Mouse (Mus musculus) kidney, postnatal 0 days (tissue): Measurements from ENCODE around the gene Map3k13. TPM values are rescaled to one million over a fixed set of nuclear protein-coding genes. Genes with fewer than 3 reads are reported as not detected.
A peak's percentile ranks its signal among the peaks of the same experiment; 100 is the strongest.
"Not testable (repeated sequence)": the region's sequence is repeated elsewhere in the genome, so short reads cannot be mapped to it uniquely, and the experiment has no call there.

ENCODE experiments used
- ATAC-seq: fragments of 200-750 bp; cut with Nextera tagmentation; replicated peaks from 2 replicates; pipeline ENCODE4 v1.8.0; 2017; ENCODE audit warnings: low read depth, moderate number of reproducible peaks, moderate TSS enrichment, moderate library complexity; ENCODE audit not compliant: low FRiP score
- DNase-seq: peaks from one replicate; pipeline ENCODE4 v3.0.0-alpha.2; 2016; ENCODE audit warnings: low spot score
- H3K27ac ChIP-seq: fragments of 300-500 bp; sonication (generic); 2 replicates; pipeline ENCODE4 v1.5.1; 2014; ENCODE audit warnings: mild to moderate bottlenecking
- H3K27me3 ChIP-seq: fragments of 300-500 bp; sonication (generic); 2 replicates; pipeline ENCODE4 v1.6.1; 2014; ENCODE audit warnings: low read length, mixed read lengths; ENCODE audit not compliant: insufficient read depth
- H3K36me3 ChIP-seq: fragments of 300-500 bp; sonication (generic); 2 replicates; pipeline ENCODE4 v1.6.1; 2014; ENCODE audit warnings: low read length, mixed read lengths; ENCODE audit not compliant: insufficient read depth
- H3K4me1 ChIP-seq: fragments of 300-500 bp; sonication (generic); replicated peaks from 2 replicates; pipeline ENCODE4 v1.6.1; 2014; ENCODE audit warnings: antibody characterized with exemption, low read length, mixed read lengths; ENCODE audit not compliant: insufficient read depth
- H3K4me2 ChIP-seq: fragments of 300-500 bp; sonication (generic); 2 replicates; pipeline ENCODE4 v1.6.1; 2014; ENCODE audit warnings: mild to moderate bottlenecking, low read length, moderate library complexity, mixed read lengths
- H3K4me3 ChIP-seq: fragments of 300-500 bp; sonication (generic); replicated peaks from 2 replicates; pipeline ENCODE4 v1.5.1; 2014; ENCODE audit warnings: low read depth, low read length
- H3K9ac ChIP-seq: fragments of 300-500 bp; sonication (generic); 2 replicates; pipeline ENCODE4 v1.6.1; 2014; ENCODE audit warnings: low read depth, low read length
- H3K9me3 ChIP-seq: fragments of 300-500 bp; sonication (generic); replicated peaks from 2 replicates; pipeline ENCODE4 v1.6.1; 2016; ENCODE audit warnings: low read length, inconsistent platforms, mixed read lengths
- CTCF ChIP-seq: IDR thresholded peaks from 2 replicates; pipeline ENCODE4 v1.5.1; 2016; ENCODE audit warnings: antibody characterized with exemption, low read depth, mild to moderate bottlenecking, moderate library complexity
- WGBS: fragments of 180-500 bp; shearing (Covaris S2); extraction: QIAGEN DNeasy Blood & Tissue Kit; methylation state at CpG from one replicate; pipeline ENCODE4 v1.1.7; 2014; 5-methylcytosine and 5-hydroxymethylcytosine counted together
- polyA plus RNA-seq: library from polyadenylated mRNA; unstranded; fragments of >200 nt; fragmentation: Nextera tagmentation; extraction: Ambion mirVana; gene quantifications from 2 replicates; pipeline ENCODE4 v1.2.1, GENCODE M21; 2015

Map3k13 gene
- polyA plus RNA-seq, 1 experiment from 2014 or later: 0.53 TPM

GRCm38 (mm10) chr16:21787516-21788353, 6.4 kb upstream of the Map3k13 start, which contains the start of gene Ehhadh:
Ehhadh (minus strand) TSS chr16:21787807.
- ATAC-seq: peak; percentile 98
- H3K27ac ChIP-seq: peak within 1 kb of the TSS; percentile 33; the same call in 1 of the 2 replicates
- H3K36me3 ChIP-seq: no peaks in the 10 kb centered on the region
- H3K4me1 ChIP-seq: no peaks in the 10 kb centered on the region
- H3K27me3 ChIP-seq: no peaks in the 10 kb centered on the region
- H3K9me3 ChIP-seq: no peaks in the 10 kb centered on the region
- WGBS: 6% methylated on average over 28 of the region's 28 CpGs
- peak; percentile 65 for DNase-seq
- no peak for TF ChIP-seq CTCF
- H3K4me2 ChIP-seq: peak within 1 kb of the TSS; percentile 65
- H3K4me3 ChIP-seq: peak within 1 kb of the TSS; percentile 40
- peak within 1 kb of the TSS; percentile 29 for H3K9ac ChIP-seq

DNA sequence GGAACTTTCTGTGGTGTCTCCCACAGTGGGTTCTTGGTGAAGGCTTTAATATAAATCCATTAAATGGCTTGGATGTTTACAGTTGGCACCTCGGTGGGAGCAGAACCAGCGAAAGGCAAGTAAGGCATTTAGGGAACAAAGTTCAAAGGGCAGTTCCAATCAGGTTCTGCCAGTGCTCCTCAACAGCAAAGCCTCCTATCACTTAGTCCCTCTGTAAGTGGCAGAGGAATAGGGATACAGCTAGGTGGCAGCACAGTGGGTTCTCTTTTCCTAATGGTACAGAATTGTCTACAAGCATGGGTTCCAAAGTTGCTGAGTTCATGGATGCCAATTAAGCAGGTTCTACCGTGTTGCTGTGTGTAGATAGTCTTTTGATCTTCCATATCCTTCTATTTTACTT, 5.6 kb upstream of the Map3k13 start:
- no peak for ATAC-seq
- WGBS: 50% methylated on average over 3 of the region's 3 CpGs

DNA sequence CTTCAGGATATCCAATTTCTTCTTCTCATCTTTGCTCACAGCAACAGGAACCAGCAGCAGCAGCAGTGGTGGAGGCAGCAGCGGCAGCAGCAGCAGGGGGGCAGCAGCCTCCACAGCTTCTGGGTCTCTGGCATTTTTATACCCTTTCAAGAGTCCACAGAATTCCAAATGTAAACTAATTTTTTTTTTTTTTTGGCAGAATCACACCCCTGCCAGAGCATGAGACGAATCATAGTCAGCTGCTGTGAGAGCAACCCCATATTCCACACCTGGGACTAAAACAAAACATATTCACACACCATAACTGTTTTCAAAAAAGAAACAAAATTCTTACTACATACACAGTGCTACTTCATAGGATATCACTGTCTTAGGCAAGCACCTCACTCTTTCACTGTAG, 5.0 kb upstream of the Map3k13 start:
- Histone ChIP-seq H3K4me1 (no peaks in the 10 kb centered on the region), H3K4me2 (no peak overlapping the region), H3K27ac (no peak overlapping the region), H3K9me3 (no peaks in the 10 kb centered on the region), H3K27me3 (no peaks in the 10 kb centered on the region), H3K9ac (no peak overlapping the region), H3K36me3 (no peaks in the 10 kb centered on the region), H3K4me3 (no peak overlapping the region)
- DNase-seq (no peak), ATAC-seq (no peak)
- no peak for TF ChIP-seq CTCF
- 74% methylated on average over 2 of the region's 2 CpGs for WGBS

More for the DNA sequence above, 5.6 kb upstream of the Map3k13 start:
- Histone ChIP-seq H3K4me3 (no peak overlapping the region), H3K4me1 (no peaks in the 10 kb centered on the region), H3K36me3 (no peaks in the 10 kb centered on the region), H3K9ac (no peak overlapping the region), H3K27ac (no peak overlapping the region), H3K4me2 (no peak overlapping the region), H3K9me3 (no peaks in the 10 kb centered on the region), H3K27me3 (no peaks in the 10 kb centered on the region)
- peak; percentile 9 for DNase-seq
- peak; percentile 53; the same call in 1 of the 2 replicates for TF ChIP-seq CTCF

GRCm38 (mm10) chr16:21790469-21790868, 3.7 kb upstream of the Map3k13 start:
- no peak overlapping the region for H3K4me2 ChIP-seq
- no peaks in the 10 kb centered on the region for H3K4me1 ChIP-seq
- no peak overlapping the region for H3K4me3 ChIP-seq
- TF ChIP-seq CTCF: peak; percentile 26; the same call in 1 of the 2 replicates
- H3K27ac ChIP-seq: no peak overlapping the region
- H3K9ac ChIP-seq: no peak overlapping the region
- WGBS: 3% methylated on average over 1 of the region's 1 CpGs
- H3K9me3 ChIP-seq: no peaks in the 10 kb centered on the region
- no peak for DNase-seq
- ATAC-seq: no peak
- no peaks in the 10 kb centered on the region for H3K36me3 ChIP-seq
- no peaks in the 10 kb centered on the region for H3K27me3 ChIP-seq

GRCm38 (mm10) chr16:21791779-21792178, 2.4 kb upstream of the Map3k13 start:
- H3K9me3 ChIP-seq: no peaks in the 10 kb centered on the region
- no peaks in the 10 kb centered on the region for H3K36me3 ChIP-seq
- no peak for TF ChIP-seq CTCF

GRCm38 (mm10) chr16:21793080-21793810, 901 bp upstream of the Map3k13 start:
- DNase-seq, H3K36me3 ChIP-seq, H3K4me1 ChIP-seq, H3K27ac ChIP-seq, ATAC-seq, H3K27me3 ChIP-seq, H3K9me3 ChIP-seq: not testable (repeated sequence)
- Histone ChIP-seq H3K4me2 (peak overlapping the region; percentile 75), H3K4me3 (peak overlapping the region; percentile 66), H3K9ac (peak overlapping the region; percentile 63)
- WGBS: 41% methylated on average over 2 of the region's 2 CpGs

More at GRCm38 (mm10) chr16:21791779-21792178, 2.4 kb upstream of the Map3k13 start:
- ATAC-seq: no peak
- Histone ChIP-seq H3K9ac (no peak overlapping the region), H3K4me2 (no peak overlapping the region), H3K4me3 (no peak overlapping the region), H3K27me3 (no peaks in the 10 kb centered on the region), H3K27ac (no peak overlapping the region), H3K4me1 (no peaks in the 10 kb centered on the region)
- 61% methylated on average over 3 of the region's 3 CpGs for WGBS
- DNase-seq: no peak
